Mouse (Mus musculus): ENCODE measurements at regions not wholly inside any gene's neighbourhood (a gene's known extent, or its start where the extent isn't known, plus 50 kb on each side); places are given as distances from the start of the nearest gene placed in this dataset.

DNA sequence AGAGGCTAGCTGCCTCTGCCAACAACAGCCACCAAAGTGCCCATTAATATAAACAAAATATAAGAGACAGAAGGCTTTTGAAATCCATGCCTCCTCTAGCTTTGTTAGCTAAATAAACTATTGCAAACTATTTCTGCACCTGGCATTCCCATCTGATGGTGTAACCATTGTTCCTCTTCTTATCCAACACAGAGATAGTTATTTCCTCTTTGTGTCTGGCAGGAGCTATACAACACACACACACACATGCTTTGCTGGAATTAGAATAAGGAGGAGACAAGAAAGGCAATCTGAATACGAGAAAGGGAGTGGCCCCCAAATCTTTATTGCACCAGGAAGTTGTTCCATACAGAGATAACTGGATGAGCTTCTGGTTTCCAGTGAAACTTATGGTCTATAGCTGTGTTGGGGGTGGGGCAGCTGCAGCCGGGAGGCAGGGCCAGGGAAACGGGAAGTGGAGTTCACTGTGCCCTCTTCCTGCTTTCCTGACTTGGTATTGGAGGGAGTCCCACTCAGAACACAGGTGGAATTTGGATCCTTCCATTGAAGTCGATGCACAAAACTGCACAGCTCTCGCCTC, 64.0 kb upstream of the Zdhhc17 start:
- DNase-seq (ENCODE audit: low spot score), result no peak

DNA sequence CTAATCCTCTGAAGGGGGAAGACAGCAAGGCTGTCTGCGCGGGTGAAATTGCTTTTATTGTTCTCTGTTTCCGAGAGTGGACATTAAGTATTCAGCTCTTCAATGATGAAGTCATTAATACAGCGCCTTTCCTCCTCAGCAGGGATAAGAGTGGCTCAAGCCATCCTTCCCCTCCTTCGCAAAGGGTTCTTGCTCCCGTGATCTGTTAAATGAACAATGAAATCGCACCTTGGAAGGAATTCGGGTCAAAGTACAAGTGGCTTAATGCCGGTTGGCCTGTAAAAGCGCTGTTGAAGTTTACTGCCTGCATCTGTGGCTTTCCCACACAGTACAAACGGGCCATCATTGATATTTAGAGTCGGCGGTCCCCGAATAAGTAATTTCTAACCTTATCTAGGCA, 63.3 kb upstream of the Zdhhc17 start:
- DNase-seq (ENCODE audit: low spot score), result no peak

DNA sequence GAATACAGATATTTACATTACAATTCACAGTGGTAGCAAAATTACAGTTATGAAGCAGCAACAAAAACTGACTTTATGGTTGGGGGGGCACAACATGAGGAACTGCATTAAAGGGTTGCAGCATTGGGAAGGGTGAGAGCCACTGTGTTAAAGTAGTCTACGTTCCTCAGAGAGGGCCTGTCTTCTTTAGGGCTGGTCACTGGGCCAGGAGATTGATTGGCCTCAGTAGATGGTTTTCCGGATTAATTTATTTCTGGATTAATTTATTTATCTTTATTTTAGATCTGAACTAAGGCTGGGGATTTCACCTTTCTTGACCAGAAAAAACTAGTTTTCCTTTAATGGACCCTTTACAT, 62.6 kb upstream of the Zdhhc17 start:
- DNase-seq (ENCODE audit: low spot score), result no peak

DNA sequence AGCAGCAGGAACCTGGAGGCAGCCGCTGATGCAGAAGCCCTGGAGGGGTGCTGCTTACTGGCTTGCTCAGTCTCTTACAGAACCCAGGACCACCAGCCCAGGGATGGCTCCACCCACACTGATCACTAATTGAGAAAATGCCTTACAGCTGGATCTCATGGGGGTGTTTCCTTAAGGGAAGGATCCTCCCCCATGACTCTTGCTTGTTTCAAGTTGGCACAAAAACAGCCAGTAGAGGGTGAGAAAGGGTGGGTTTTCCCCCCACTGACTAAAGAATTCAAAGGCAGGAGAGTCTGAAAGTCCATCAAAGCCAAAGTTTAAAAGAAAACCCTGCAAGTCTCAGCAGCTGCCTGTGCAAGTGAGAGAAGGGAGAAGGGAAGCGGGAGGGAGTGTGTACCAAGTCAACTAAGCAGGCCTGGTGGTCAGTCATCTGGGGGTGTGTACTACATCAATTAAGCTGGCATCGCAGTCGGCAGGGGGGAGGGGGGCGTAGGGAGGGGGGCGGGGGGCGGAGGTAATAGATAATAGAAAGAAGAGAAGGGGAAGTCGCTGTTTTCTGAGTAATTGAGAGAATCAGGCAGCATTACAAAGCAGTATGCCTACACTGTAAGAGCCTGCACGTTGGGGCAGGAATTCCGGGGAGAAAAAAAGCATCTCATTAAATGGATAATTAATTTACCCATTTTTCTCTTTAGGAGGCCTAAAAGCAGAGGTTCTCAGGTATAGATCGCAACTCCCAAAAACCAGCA, 62.0 kb upstream of the Zdhhc17 start:
- DNase-seq (ENCODE audit: low spot score), result peak; percentile 34

DNA sequence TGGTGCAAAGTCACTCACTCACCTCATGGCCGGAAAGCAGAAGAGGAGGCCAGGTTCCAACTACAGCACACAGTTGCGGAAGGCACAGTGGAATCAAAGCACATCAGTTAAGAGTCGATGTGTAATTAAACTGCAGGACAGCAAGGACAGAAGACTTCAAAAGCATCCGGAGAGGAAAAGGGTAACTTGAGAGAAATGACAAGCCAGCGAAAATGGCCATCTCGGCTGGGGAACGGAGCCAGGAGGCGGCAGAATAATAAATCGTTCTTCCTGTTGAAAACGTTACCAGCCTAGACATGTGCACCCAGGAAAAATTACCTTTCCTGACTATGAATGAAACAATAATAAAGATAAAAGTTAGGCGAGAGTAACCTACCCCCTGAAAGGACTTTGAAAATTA, 56.2 kb upstream of the Zdhhc17 start:
- DNase-seq (ENCODE audit: low spot score), result no peak

DNA sequence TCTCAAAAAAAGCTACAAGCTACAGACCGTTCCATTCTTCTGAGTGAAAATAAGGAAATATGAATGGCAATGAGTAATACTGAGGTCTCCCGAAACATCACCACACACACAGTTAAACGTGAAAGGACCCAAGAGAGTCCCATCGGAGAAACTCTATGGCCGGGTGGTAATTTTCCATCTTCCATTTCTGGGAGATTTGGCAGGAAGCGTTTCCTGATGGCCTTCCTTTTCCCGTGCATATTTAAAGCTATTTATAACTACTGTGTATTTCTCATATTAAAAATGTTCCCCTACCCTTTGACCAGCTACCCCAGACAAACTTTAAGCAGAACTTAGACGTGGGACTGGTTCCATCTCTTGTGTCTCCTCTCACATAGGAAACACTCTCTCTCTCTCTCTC, 50.7 kb upstream of the Zdhhc17 start:
- DNase-seq (ENCODE audit: low spot score), result no peak

Data from embryo, embryonic 10 days (tissue).